Mouse (Mus musculus) yolk sac, embryonic 10.5 days (tissue): ENCODE results near the gene Il18bp.

Source experiments
- DNase-seq: peaks from one replicate; pipeline ENCODE4 v3.0.0-alpha.2; 2017; ENCODE audit warnings: low spot score

Il18bp gene

DNA sequence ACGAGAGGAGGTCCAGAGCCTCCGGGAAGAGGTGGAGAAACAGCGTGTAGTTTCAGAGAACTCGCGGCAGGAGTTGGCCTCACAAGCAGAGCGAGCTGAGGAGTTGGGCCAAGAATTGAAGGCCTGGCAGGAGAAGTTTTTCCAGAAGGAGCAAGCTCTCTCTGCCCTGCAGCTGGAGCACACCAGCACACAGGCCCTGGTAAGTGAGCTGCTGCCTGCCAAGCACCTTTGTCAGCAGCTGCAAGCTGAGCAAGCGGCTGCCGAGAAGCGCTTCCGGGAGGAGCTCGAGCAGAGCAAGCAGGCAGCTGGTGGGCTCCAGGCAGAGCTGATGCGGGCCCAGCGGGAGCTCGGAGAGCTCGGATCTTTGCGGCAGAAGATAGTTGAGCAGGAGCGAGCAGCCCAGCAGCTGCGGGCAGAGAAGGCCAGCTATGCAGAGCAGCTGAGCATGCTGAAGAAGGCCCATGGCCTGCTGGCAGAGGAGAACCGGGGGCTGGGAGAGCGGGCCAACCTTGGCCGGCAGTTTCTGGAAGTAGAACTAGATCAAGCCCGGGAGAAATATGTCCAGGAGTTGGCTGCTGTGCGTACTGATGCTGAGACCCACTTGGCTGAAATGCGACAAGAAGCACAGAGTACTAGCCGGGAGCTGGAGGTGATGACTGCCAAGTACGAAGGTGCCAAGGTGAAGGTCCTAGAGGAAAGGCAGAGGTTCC is 17.4 kb downstream of the Il18bp start:
- no peak for DNase-seq

DNA sequence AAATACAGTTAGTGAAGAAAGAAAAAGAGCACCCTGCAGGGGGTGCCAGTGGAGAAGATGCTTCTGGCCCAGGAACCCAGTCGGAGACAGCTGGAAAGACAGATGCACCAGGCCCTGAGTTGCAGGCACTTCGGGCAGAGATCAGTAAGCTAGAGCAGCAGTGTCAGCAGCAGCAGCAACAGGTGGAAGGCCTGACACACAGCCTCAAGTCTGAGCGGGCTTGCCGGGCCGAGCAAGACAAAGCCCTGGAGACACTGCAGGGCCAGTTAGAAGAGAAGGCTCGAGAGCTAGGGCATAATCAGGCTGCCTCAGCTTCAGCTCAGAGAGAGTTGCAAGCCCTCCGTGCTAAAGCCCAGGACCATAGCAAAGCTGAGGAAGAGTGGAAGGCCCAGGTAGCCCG is 18.2 kb downstream of the Il18bp start:
- no peak for DNase-seq

DNA sequence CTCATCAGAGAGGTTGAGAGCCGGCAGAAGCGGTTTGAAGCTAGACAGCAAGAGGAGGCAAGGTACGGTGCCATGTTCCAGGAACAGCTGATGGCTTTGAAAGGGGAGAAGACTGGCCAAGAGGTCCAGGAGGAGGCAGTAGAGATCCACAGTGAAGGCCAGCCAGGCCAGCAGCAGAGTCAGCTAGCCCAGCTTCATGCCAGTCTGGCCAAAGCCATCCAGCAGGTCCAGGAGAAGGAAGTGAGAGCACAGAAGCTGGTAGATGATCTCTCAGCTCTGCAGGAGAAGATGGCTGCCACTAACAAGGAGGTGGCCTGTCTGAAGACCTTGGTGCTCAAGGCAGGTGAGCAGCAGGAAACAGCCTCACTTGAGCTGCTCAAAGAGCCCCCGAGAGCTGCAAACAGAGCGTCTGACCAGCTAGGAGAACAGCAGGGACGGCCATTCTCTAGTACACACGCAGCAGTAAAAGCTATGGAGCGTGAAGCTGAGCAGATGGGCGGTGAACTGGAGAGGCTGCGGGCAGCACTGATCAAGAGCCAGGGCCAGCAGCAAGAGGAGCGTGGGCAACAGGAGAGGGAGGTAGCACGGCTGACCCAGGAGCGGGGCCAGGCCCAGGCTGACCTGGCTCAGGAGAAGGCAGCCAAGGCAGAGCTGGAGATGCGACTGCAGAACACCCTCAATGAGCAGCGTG is 18.9 kb downstream of the Il18bp start:
- DNase-seq: no peak

DNA sequence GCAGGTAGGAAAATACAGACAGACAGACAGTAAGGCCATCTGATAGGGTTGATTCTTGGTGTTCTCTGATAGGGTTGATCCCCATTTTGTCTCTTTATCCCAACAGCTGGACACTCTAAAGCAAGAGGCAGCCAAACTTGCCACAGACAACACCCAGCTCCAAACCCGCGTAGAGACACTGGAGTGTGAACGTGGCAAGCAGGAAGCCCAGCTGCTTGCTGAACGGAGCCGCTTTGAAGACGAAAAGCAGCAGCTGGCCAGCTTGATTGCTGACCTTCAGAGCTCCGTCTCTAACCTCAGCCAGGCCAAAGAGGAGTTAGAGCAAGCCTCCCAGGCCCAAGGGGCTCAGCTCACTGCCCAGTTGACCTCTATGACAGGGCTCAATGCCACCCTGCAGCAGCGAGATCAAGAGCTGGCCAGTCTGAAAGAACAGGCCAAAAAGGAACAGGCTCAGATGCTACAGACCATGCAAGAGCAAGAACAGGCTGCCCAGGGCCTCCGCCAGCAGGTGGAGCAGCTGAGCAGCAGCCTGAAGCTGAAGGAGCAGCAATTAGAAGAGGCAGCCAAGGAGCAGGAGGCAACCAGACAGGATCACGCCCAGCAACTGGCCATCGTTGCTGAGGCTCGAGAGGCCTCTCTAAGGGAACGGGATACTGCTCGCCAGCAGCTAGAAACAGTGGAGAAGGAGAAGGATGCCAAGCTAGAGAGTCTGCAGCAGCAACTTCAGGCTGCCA is 20.1 kb downstream of the Il18bp start:
- DNase-seq: peak; percentile 51

DNA sequence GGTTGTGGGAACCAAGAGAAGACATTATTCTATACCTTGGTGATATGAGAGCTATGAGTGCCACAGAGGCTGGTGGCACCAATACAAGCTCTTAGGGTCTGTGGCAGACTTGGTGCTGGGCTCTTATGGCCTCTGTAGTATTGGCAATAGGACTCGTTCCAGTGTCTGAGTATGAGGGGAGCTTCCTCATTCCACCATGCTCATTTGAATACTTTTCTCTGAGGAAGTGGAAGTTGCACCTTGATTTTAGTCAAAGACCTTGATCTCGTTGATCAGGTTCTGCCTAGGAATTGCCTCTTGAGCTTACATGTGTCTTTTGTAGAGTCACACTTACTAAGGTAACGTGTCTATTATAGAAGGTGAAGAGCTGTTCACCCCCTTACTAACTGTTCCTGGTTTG is 24.2 kb downstream of the Il18bp start:
- DNase-seq: no peak

DNA sequence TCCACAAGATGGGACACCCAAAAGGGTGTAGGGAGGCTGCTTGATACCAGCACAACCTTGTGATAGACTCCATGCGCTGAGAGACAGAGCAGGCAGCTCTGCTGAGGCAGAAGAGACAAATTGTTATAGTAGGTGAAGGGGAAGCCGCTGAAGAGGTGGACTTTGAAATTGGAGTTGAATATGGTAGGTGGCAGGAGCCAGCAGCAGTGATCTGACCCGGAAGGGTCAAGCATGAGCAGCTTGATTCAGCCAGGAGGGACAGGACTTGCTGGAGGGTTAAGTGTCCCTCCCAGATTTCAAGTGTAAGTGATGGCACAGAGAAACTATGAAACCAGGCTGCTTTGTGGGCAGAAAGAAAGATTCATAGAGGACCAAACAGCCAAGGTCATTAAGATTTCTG is 33.4 kb downstream of the Il18bp start:
- DNase-seq: no peak

DNA sequence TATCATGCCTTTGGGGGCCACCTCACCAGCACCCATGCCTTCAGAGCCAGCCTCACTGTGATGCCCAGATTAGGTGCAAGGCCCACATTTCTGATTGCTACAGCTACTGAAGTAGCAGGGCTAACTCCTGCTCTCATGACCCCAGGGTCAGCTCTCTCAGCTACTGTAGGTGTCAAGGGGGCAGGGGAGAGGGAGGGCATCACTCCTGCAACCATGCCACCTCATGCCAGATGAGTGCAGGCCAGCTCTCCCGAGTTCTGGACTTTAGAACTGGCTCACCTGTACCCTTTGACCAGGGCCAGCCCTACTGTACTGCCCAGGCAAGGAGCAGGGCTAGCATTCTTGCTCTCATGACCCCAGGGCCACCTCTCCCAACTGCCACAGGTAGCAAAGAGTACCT is 35.8 kb downstream of the Il18bp start:
- no peak for DNase-seq

DNA sequence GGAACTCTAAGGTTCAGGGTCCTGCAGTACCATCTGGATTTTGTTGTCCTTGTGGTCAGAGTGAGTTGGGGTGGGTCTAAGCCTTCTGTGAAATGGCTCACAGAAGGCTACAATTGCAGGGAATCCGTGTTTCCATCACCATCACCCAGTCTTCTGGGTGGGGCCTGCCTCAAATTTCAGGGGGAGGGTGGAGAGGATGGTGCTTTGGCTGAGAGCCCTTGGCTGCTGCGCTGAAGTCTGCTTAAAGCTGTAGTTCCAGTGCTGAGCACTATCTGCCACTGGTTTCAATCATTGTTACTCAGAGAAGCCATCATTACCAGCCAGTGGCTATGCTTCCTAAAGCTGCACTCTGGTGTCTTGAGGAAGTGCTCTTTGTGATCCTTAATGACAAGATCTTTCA is 44.0 kb downstream of the Il18bp start:
- no peak for DNase-seq

DNA sequence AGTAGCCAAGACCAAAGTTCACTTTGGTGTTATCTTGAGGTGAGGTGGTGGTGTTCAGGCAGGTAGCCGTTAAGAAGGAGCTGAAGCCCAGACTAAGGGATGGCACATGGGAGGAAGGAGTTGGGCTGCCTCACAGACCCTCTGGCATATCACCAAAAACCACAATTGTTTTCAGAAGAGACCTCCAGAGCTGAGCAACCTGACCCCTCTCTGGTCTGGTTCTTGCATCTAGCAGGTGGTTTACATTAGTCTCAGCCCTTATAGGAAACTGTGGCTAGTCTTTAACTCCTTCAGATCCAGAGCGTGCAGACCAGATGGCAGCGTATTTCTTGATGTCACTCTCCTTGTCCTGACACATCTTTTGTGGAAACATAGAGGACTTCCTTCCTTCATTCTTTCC is 44.8 kb downstream of the Il18bp start:
- peak; percentile 32 for DNase-seq

DNA sequence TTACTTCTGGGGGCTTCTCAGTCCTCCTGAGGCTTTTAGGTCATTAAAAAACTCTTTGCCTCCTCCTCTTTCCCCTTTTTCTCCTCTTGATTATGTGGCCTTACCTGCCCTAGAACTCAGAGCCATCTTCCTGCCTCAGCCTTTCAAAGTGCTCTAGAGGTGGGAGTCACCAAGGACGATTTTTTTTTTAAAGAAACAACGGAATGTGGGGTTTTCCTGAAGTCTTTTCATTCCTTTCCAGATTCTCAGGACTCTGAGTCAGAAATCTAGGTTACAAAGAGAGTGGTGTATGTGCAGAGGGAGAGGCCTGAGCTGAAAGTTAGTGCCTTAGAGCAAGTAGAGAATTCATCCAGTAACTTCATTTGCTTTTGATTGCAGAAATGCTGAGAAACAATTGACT is 46.8 kb downstream of the Il18bp start:
- DNase-seq: no peak

DNA sequence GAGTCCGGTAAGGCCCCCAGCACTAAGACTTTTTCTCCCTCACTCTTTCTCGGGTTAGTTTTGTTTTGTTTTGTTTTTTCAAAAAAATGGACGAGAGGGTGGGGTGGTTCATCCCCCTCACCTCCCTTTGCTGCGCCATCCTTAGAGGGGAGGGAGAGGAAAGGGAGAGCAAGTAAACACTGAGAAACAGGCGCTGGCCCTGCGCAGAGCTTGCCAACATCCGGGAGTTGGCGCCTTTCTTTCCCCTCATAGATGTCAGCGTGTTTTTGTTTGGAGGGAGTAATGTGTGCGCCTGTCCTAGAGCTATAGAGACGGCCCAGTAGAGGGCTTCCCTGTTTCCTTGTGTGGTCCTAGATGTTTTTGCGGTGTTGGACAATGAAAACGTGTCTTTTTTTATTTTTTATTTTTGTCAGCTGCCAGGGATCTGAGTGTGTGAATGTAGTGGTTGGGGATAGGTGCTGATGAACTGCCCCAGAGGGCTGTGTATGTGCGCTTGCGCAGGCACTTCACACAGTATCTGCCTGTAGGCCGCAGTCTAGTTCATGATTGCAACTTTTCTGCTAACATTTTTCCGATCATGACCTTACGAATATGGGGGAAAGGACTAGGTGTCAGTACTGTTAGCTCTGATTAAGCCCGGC is 47.5 kb downstream of the Il18bp start:
- DNase-seq: peak; percentile 78

DNA sequence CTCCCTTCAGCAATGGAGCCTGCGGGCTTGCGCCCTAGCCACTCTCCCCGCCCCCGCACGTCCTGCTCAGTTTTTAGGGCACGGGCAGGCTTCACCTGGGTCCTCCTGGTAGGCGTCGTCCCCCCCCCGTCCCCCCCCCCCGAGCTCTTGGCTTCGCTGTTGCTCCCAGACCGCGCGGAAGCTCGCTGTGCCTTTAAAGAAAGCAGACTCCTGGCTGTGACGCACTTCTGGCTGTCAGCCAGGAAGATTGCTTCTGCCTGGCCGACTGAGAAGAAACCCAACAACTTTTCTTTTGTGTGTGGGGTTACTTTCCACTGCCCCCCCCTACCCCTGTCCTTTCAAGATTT is 48.1 kb downstream of the Il18bp start:
- peak; percentile 86 for DNase-seq

DNA sequence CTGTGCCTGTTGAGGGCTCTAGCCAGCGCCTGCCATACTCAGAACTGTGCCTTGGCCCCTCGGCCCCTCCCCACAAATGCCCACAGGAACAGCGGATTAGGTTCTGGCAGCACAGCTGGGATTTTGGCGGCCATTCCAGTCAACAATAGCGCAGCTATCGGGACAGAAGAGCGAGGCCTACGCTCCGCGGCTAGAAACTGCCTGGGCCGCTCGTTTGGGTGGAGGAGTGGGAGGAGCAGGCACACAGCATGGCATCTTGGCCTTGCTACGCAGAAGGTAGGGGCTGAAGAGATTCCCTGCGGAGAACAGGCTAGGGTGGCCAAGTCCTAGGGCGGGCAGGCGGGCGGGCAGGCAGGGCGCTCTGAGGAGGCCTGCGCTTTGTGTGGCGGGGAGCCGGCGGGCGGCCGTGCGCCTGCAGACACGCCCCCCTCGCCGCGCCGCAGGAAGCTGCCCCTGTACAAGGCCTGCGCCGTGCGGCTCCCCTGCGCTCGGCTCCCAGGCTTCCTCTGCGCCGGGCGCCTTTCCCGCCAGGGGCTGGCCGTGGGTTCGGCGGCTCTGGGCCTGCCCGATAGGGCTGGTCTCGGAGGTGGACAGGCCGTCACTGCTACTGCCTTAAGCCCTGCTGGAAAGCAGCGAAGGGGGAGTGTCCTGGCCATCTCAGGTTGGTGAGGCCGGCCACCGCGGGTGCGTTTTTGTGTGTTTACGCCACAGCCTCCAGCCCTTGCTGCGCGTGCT is 48.6 kb downstream of the Il18bp start:
- DNase-seq: peak; percentile 90

DNA sequence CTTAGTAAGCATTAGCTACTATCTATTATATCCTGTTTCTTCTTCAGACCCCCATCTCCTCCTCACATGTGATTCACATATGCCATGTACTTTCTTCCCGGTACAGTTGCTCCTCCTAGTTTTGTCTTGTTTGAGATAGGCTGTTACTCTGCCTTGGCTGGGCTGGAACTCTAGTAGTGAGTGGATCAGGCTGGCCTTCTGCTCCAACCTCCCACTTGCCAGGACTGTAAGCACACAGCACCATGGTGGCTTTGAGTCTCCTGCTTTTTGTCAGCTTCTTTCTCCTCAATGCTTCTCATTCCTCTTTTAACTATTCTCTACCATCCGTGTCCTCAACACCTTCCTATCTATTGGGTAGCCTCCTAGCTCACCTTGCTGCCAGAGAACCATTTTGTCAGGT is 49.7 kb downstream of the Il18bp start:
- DNase-seq: no peak

DNA sequence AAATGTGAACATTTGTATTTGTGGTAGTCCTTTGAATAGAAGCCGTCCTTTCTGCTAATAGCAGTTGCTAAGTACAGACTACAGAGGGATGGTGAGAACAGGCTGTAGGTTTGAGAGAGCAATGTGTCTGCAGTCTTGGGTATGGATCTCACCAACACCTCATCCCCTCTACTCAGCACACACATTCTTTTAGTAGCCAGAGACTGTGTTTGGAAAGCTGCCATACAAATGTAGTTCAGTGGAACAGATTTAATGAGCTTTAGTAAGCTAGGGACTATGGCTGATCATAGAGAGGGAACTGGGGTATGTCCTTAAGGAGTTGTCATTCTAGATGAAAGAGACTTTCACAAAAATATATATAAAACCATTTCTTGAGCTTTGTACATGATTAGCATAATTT is 51.2 kb downstream of the Il18bp start:
- DNase-seq: no peak

DNA sequence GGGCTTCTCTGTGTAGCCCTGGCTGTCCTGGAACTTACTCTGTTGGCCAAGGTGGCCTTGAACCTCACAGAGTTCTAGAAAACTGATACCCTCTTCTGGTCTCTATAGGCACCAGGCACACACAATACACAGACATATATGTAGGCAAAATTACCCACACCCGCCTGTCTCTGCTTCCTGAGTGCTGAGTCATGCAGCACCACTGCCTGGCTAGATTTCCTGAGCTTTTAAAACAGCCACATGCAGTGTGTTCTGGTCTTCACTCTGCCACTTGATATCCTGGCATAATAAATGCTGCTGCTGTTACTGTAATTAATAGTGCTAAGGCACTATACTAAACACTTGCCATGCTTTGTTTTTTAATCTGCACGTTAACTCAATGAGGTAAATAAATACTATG is 52.9 kb downstream of the Il18bp start:
- peak; percentile 42 for DNase-seq
